Mouse (Mus musculus) bone marrow, adult 2 months (tissue): ENCODE measurements around the gene Pak1ip1. TPM values are rescaled to one million over a fixed set of nuclear protein-coding genes. Genes with fewer than 3 reads are reported as not detected.
A peak's percentile ranks its signal among the peaks of the same experiment; 100 is the strongest.
"Not testable (repeated sequence)": the region's sequence is repeated elsewhere in the genome, so short reads cannot be mapped to it uniquely, and the experiment has no call there.

Experiments
- H3K27ac ChIP-seq: fragments of 200-500 bp; 2 replicates; pipeline ENCODE4 v1.5.1; 2012; ENCODE audit warnings: low read depth, mild to moderate bottlenecking, control low read depth, inconsistent platforms, low read length; ENCODE audit not compliant: control insufficient read depth, poor library complexity, insufficient read depth
- H3K4me1 ChIP-seq: fragments of 200-500 bp; 2 replicates; pipeline ENCODE4 v1.6.1; 2011; ENCODE audit warnings: low read length; ENCODE audit not compliant: control insufficient read depth, insufficient read depth
- H3K4me3 ChIP-seq: fragments of 200-500 bp; replicated peaks from 2 replicates; pipeline ENCODE3; 2011; ENCODE audit warnings: mild to moderate bottlenecking, low read depth, low read length, control low read depth; ENCODE audit not compliant: control insufficient read depth
- CTCF ChIP-seq: fragments of 200-500 bp; IDR thresholded peaks from 2 replicates; pipeline ENCODE4 v1.5.1; 2011; ENCODE audit warnings: low read length, control low read depth; ENCODE audit not compliant: control insufficient read depth, insufficient read depth
- POLR2A ChIP-seq: fragments of 200-500 bp; IDR thresholded peaks from 2 replicates; pipeline ENCODE4 v1.6.1; 2011; ENCODE audit warnings: low read depth, mild to moderate bottlenecking, control low read depth, low read length, borderline replicate concordance; ENCODE audit not compliant: control insufficient read depth
- WGBS: fragments of 180-500 bp; shearing (Covaris S2); methylation state at CpG from one replicate; pipeline ENCODE4 v1.1.7; 2018; 5-methylcytosine and 5-hydroxymethylcytosine counted together
- polyA plus RNA-seq: library from polyadenylated mRNA; stranded (reverse); fragments of >200 nt; gene quantifications from 2 replicates; pipeline ENCODE4 v1.2.4, GENCODE M21; 2011; ENCODE audit warnings: low replicate concordance; ENCODE audit not compliant: missing spikeins, insufficient read depth, insufficient read length

The Pak1ip1 gene
- polyA plus RNA-seq, 1 experiment, result 45.4 TPM

GRCm38 (mm10) chr13:40994487-40995263 is 6.1 kb upstream of the Pak1ip1 start:
- no peak for TF ChIP-seq CTCF
- TF ChIP-seq POLR2A, result no peak
- Histone ChIP-seq H3K4me1 (no peaks in the 10 kb centered on the region; the same call in 1 of the 2 replicates), H3K4me3 (no peak overlapping the region), H3K27ac (no peak overlapping the region)
- 30% methylated on average over 8 of the region's 8 CpGs for WGBS

- 76% methylated on average over 5 of the region's 5 CpGs for WGBS
- H3K27ac ChIP-seq, H3K4me1 ChIP-seq, H3K4me3 ChIP-seq: not testable (repeated sequence)
Measured at GRCm38 (mm10) chr13:40998537-40998936, 2.3 kb upstream of the Pak1ip1 start.

GRCm38 (mm10) chr13:41000140-41000925 is 490 bp upstream of the Pak1ip1 start:
- WGBS, result under 1% methylated on average over 25 of the region's 25 CpGs
- H3K4me1 ChIP-seq, result peaks cover 2% of the 10 kb centered on the region
- TF ChIP-seq CTCF, result no peak
- no peak for TF ChIP-seq POLR2A
- H3K4me3 ChIP-seq, result peak overlapping the region; percentile 98
- peak overlapping the region; percentile 99 for H3K27ac ChIP-seq

GRCm38 (mm10) chr13:41002001-41002400 is 1.2 kb downstream of the Pak1ip1 start:
- H3K27ac ChIP-seq, result no peak overlapping the region
- 71% methylated on average over 5 of the region's 5 CpGs for WGBS
- H3K4me3 ChIP-seq, result peak overlapping the region; percentile 98
- TF ChIP-seq POLR2A, result no peak
- TF ChIP-seq CTCF, result no peak
- peaks cover 2% of the 10 kb centered on the region for H3K4me1 ChIP-seq

GRCm38 (mm10) chr13:41006244-41006643 is 5.4 kb downstream of the Pak1ip1 start:
- no peak overlapping the region for H3K27ac ChIP-seq
- WGBS, result 81% methylated on average over 4 of the region's 4 CpGs
- no peak for TF ChIP-seq POLR2A
- TF ChIP-seq CTCF, result no peak
- no peak overlapping the region for H3K4me3 ChIP-seq
- peaks cover 2% of the 10 kb centered on the region for H3K4me1 ChIP-seq

- whole genome bisulfite sequencing, result 82% methylated on average over 10 of the region's 10 CpGs
Measured at GRCm38 (mm10) chr13:41008271-41008670, 7.4 kb downstream of the Pak1ip1 start.

GRCm38 (mm10) chr13:41008946-41009345 is 8.1 kb downstream of the Pak1ip1 start:
- no peaks in the 10 kb centered on the region for H3K4me1 ChIP-seq
- no peak overlapping the region for H3K27ac ChIP-seq
- H3K4me3 ChIP-seq, result no peak overlapping the region
- WGBS, result 87% methylated on average over 8 of the region's 8 CpGs
- TF ChIP-seq POLR2A (no peak), CTCF (no peak)

More at GRCm38 (mm10) chr13:41008271-41008670, 7.4 kb downstream of the Pak1ip1 start:
- H3K4me1 ChIP-seq, result no peaks in the 10 kb centered on the region
- TF ChIP-seq POLR2A, result no peak
- no peak for TF ChIP-seq CTCF
- H3K27ac ChIP-seq, result no peak overlapping the region
- H3K4me3 ChIP-seq, result no peak overlapping the region

GRCm38 (mm10) chr13:41015829-41016634 is 15.2 kb downstream of the Pak1ip1 start, which contains the start of gene Tmem14c:
TSS of gene Tmem14c (plus strand) at chr13:41016292.
- TF ChIP-seq CTCF, result no peak
- TF ChIP-seq POLR2A, result peak; percentile 97
- WGBS, result under 1% methylated on average over 43 of the region's 43 CpGs
- Histone ChIP-seq H3K4me1 (peaks cover 3% of the 10 kb centered on the region; the same call in 1 of the 2 replicates), H3K4me3 (peak within 1 kb of the TSS; percentile 94), H3K27ac (peak within 1 kb of the TSS; percentile 89)
